Mouse (Mus musculus) MEL (cell line): Measurements from ENCODE around the gene Comt.

ENCODE experiments used
- CHD1 ChIP-seq: IDR thresholded peaks from 2 replicates; pipeline ENCODE4 v1.6.1; 2012; ENCODE audit warnings: low read depth, mild to moderate bottlenecking, inconsistent platforms, low read length, improper control_type of control experiment
- CTCF ChIP-seq, 3 experiments: IDR thresholded peaks in 2 of 3; conservative IDR thresholded peaks in 1 of 3; 2 replicates each; pipeline ENCODE4 v1.5.1; 2011 to 2012; ENCODE audit warnings: low read length in 3 of 3, low read depth in 2 of 3, mild to moderate bottlenecking in 2 of 3, improper control_type of control experiment in 1 of 3, inconsistent platforms in 1 of 3, mixed read lengths in 1 of 3, moderate library complexity in 1 of 3; ENCODE audit not compliant: control insufficient read depth in 1 of 3, insufficient read depth in 1 of 3, poor library complexity in 1 of 3, severe bottlenecking in 1 of 3
- E2F4 ChIP-seq: IDR thresholded peaks from 2 replicates; pipeline ENCODE4 v1.6.1; 2011; ENCODE audit warnings: low read depth, low read length, improper control_type of control experiment, borderline replicate concordance
- EP300 ChIP-seq, 2 experiments: IDR thresholded peaks; 2 replicates each; pipeline ENCODE4 v1.6.1; 2011; ENCODE audit warnings: improper control_type of control experiment in 2 of 2, low read length in 2 of 2, low read depth in 1 of 2, mild to moderate bottlenecking in 1 of 2
- GATA1 ChIP-seq: IDR thresholded peaks from 2 replicates; pipeline ENCODE4 v1.6.1; 2011; ENCODE audit warnings: low read depth, low read length, improper control_type of control experiment
- MAX ChIP-seq: IDR thresholded peaks from 2 replicates; pipeline ENCODE4 v1.6.1; 2011; ENCODE audit warnings: low read length, improper control_type of control experiment
- NELFE ChIP-seq: IDR thresholded peaks from 2 replicates; pipeline ENCODE4 v1.6.1; 2011; ENCODE audit warnings: low read depth, low read length, improper control_type of control experiment
- POLR2AphosphoS5 ChIP-seq: IDR thresholded peaks from 2 replicates; pipeline ENCODE4 v1.6.1; 2012; ENCODE audit warnings: low read depth, borderline replicate concordance, mild to moderate bottlenecking, inconsistent platforms, low read length, moderate library complexity, mixed read lengths
- RAD21 ChIP-seq: IDR thresholded peaks from 2 replicates; pipeline ENCODE4 v1.6.1; 2011; ENCODE audit warnings: mild to moderate bottlenecking, low read depth, low read length, improper control_type of control experiment

DNA sequence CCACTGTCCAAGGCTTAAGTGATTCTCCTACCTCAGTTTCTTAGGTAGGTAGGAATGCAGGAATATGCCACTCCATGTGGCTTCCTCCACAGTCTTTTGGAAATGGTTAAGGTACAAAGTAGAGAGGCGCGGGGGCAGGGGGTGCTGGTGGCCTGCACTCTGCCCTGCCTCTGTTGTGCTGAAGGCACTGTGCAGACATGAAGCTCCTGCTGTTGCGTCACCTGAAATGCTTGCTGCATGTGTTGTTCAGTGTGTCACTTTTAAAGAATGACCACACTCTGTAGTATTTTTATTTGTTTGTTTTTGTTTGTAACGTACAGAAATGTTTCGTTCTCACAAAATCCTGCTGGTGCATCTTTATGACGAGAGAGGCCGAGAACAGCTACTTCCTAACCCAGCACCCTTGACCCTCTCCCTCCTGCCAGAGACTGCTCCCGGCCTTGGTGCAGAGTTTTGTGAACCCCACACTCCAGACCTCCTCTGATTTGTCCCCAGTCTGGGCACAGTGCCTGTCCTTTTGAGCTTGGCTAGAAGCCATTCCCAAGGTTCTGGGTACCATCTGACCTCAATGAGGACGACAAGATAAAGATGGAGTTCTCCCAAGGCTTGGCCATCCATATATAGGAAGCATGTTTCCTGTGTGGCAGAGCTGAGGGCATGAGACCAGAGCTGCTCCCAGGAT lies 43.5 kb downstream of the Comt start:
- no peak for TF ChIP-seq EP300 (IDR thresholded peaks at IDR 0.05; ENCODE audit: low read depth in 1 of 2, low read length in 2 of 2)
- TF ChIP-seq CTCF (IDR thresholded peaks at IDR 0.05 in 2 of 3, conservative IDR thresholded peaks at IDR 0.05 in 1 of 3; ENCODE audit: control insufficient read depth in 1 of 3, insufficient read depth in 1 of 3, low read depth in 2 of 3, low read length in 3 of 3, poor library complexity in 1 of 3, severe bottlenecking in 1 of 3) = no peak
- TF ChIP-seq POLR2AphosphoS5 = no peak
- TF ChIP-seq NELFE = no peak
- no peak for TF ChIP-seq CHD1
- TF ChIP-seq GATA1 = no peak
- TF ChIP-seq RAD21 = no peak
- TF ChIP-seq MAX = no peak
- TF ChIP-seq E2F4 = no peak
